Mouse (Mus musculus) stomach, embryonic 15.5 days (tissue): ENCODE measurements around the gene Loxl3. TPM values are rescaled to one million over a fixed set of nuclear protein-coding genes. Genes with fewer than 3 reads are reported as not detected.

Source experiments
- ATAC-seq: fragments of 200-750 bp; cut with Nextera tagmentation; 2 replicates; pipeline ENCODE4 v1.8.0; 2017; ENCODE audit warnings: low read depth, moderate number of reproducible peaks, moderate TSS enrichment; ENCODE audit not compliant: insufficient read depth, low FRiP score
- H3K27ac ChIP-seq: fragments of 300-500 bp; sonication (generic); 2 replicates; pipeline ENCODE4 v1.5.1; 2015; ENCODE audit warnings: mild to moderate bottlenecking, inconsistent platforms
- H3K27me3 ChIP-seq: fragments of 300-500 bp; sonication (generic); replicated peaks from 2 replicates; pipeline ENCODE4 v1.6.1; 2015; ENCODE audit warnings: inconsistent platforms
- H3K36me3 ChIP-seq: fragments of 300-500 bp; sonication (generic); 2 replicates; pipeline ENCODE4 v1.6.1; 2015; ENCODE audit warnings: inconsistent platforms
- H3K4me1 ChIP-seq: fragments of 300-500 bp; sonication (generic); 2 replicates; pipeline ENCODE4 v1.6.1; 2015; ENCODE audit warnings: inconsistent platforms
- H3K4me2 ChIP-seq: fragments of 300-500 bp; sonication (generic); 2 replicates; pipeline ENCODE4 v1.6.1; 2015; ENCODE audit warnings: mild to moderate bottlenecking, inconsistent platforms
- H3K4me3 ChIP-seq: fragments of 300-500 bp; sonication (generic); replicated peaks from 2 replicates; pipeline ENCODE4 v1.5.1; 2015; ENCODE audit warnings: inconsistent platforms
- H3K9ac ChIP-seq: fragments of 300-500 bp; sonication (generic); 2 replicates; pipeline ENCODE4 v1.6.1; 2015; ENCODE audit warnings: inconsistent platforms
- H3K9me3 ChIP-seq: fragments of 300-500 bp; sonication (generic); 2 replicates; pipeline ENCODE4 v1.6.1; 2016; ENCODE audit warnings: inconsistent platforms
- WGBS: fragments of 180-500 bp; shearing (Covaris S2); methylation state at CpG from one replicate; pipeline ENCODE4 v1.1.7; 2015; 5-methylcytosine and 5-hydroxymethylcytosine counted together
- polyA plus RNA-seq: library from polyadenylated mRNA; unstranded; fragments of >200 nt; fragmentation: Nextera tagmentation; extraction: Ambion mirVana; gene quantifications from 2 replicates; pipeline ENCODE4 v1.2.1, GENCODE M21; 2015

Loxl3 gene
- polyA plus RNA-seq, 1 experiment from 2014 or later = 16.2 TPM

- no peak for ATAC-seq
- Histone ChIP-seq H3K4me1 (no peaks in the 10 kb centered on the region), H3K9ac (no peak overlapping the region), H3K27ac (no peak overlapping the region), H3K27me3 (no peaks in the 10 kb centered on the region), H3K4me3 (no peak overlapping the region), H3K4me2 (no peak overlapping the region), H3K9me3 (no peaks in the 10 kb centered on the region), H3K36me3 (no peaks in the 10 kb centered on the region)
- WGBS = 86% methylated on average over 6 of the region's 6 CpGs
Measured at GRCm38 (mm10) chr6:83020121-83020520, 13.9 kb upstream of the Loxl3 start.

- Histone ChIP-seq H3K27ac (no peak overlapping the region), H3K36me3 (no peaks in the 10 kb centered on the region), H3K4me2 (no peak overlapping the region), H3K4me1 (no peaks in the 10 kb centered on the region), H3K27me3 (no peaks in the 10 kb centered on the region), H3K9me3 (no peaks in the 10 kb centered on the region), H3K9ac (no peak overlapping the region), H3K4me3 (no peak overlapping the region)
- 76% methylated on average over 4 of the region's 4 CpGs for WGBS
- ATAC-seq = no peak
Measured at GRCm38 (mm10) chr6:83020836-83021593, 13.0 kb upstream of the Loxl3 start.

- no peaks in the 10 kb centered on the region for H3K9me3 ChIP-seq
Measured at GRCm38 (mm10) chr6:83023008-83023407, 11.0 kb upstream of the Loxl3 start.

GRCm38 (mm10) chr6:83023786-83024185, 10.2 kb upstream of the Loxl3 start:
- ATAC-seq = no peak
- Histone ChIP-seq H3K9ac (no peak overlapping the region), H3K4me2 (no peak overlapping the region), H3K9me3 (no peaks in the 10 kb centered on the region), H3K4me3 (no peak overlapping the region), H3K4me1 (no peaks in the 10 kb centered on the region), H3K36me3 (no peaks in the 10 kb centered on the region), H3K27ac (no peak overlapping the region), H3K27me3 (no peaks in the 10 kb centered on the region)
- 86% methylated on average over 2 of the region's 2 CpGs for WGBS

More at GRCm38 (mm10) chr6:83023008-83023407, 11.0 kb upstream of the Loxl3 start:
- 83% methylated on average over 9 of the region's 9 CpGs for WGBS
- H3K27ac ChIP-seq = no peak overlapping the region
- H3K27me3 ChIP-seq = no peaks in the 10 kb centered on the region
- peak; percentile 79; the same call in 1 of the 2 replicates for ATAC-seq
- no peak overlapping the region for H3K4me3 ChIP-seq
- H3K4me1 ChIP-seq = no peaks in the 10 kb centered on the region
- no peak overlapping the region for H3K9ac ChIP-seq
- no peak overlapping the region for H3K4me2 ChIP-seq
- H3K36me3 ChIP-seq = no peaks in the 10 kb centered on the region

GRCm38 (mm10) chr6:83024421-83024820, 9.6 kb upstream of the Loxl3 start:
- H3K4me3 ChIP-seq = no peak overlapping the region
- H3K4me2 ChIP-seq = no peak overlapping the region
- no peak for ATAC-seq
- no peak overlapping the region for H3K9ac ChIP-seq
- H3K4me1 ChIP-seq = no peaks in the 10 kb centered on the region
- H3K27ac ChIP-seq = no peak overlapping the region
- no peaks in the 10 kb centered on the region for H3K36me3 ChIP-seq
- H3K9me3 ChIP-seq = no peaks in the 10 kb centered on the region
- no peaks in the 10 kb centered on the region for H3K27me3 ChIP-seq
- 59% methylated on average over 4 of the region's 4 CpGs for WGBS

- Histone ChIP-seq H3K36me3 (no peaks in the 10 kb centered on the region), H3K4me3 (no peak overlapping the region), H3K27ac (no peak overlapping the region), H3K27me3 (no peaks in the 10 kb centered on the region), H3K4me2 (no peak overlapping the region), H3K4me1 (no peaks in the 10 kb centered on the region), H3K9me3 (no peaks in the 10 kb centered on the region), H3K9ac (no peak overlapping the region)
- ATAC-seq = no peak
- 92% methylated on average over 4 of the region's 4 CpGs for WGBS
Measured at GRCm38 (mm10) chr6:83025221-83025620, 8.8 kb upstream of the Loxl3 start.

- no peak overlapping the region for H3K27ac ChIP-seq
- 74% methylated on average over 8 of the region's 8 CpGs for WGBS
Measured at GRCm38 (mm10) chr6:83027293-83027692, 6.7 kb upstream of the Loxl3 start.

GRCm38 (mm10) chr6:83027706-83028105, 6.3 kb upstream of the Loxl3 start:
- no peak overlapping the region for H3K27ac ChIP-seq
- no peaks in the 10 kb centered on the region for H3K36me3 ChIP-seq
- peaks cover 7% of the 10 kb centered on the region; the same call in 1 of the 2 replicates for H3K27me3 ChIP-seq
- H3K4me2 ChIP-seq = no peak overlapping the region
- WGBS = 47% methylated on average over 7 of the region's 9 CpGs
- H3K4me1 ChIP-seq = peaks cover 6% of the 10 kb centered on the region
- H3K9me3 ChIP-seq = no peaks in the 10 kb centered on the region
- no peak overlapping the region for H3K4me3 ChIP-seq
- no peak overlapping the region for H3K9ac ChIP-seq
- no peak for ATAC-seq

More at GRCm38 (mm10) chr6:83027293-83027692, 6.7 kb upstream of the Loxl3 start:
- Histone ChIP-seq H3K4me3 (no peak overlapping the region), H3K27me3 (peaks cover 7% of the 10 kb centered on the region; the same call in 1 of the 2 replicates), H3K9ac (no peak overlapping the region), H3K4me2 (no peak overlapping the region), H3K36me3 (no peaks in the 10 kb centered on the region), H3K4me1 (peaks cover 3% of the 10 kb centered on the region), H3K9me3 (no peaks in the 10 kb centered on the region)
- no peak for ATAC-seq

- peaks cover 7% of the 10 kb centered on the region; the same call in 1 of the 2 replicates for H3K27me3 ChIP-seq
- H3K9me3 ChIP-seq = no peaks in the 10 kb centered on the region
- H3K4me2 ChIP-seq = no peak overlapping the region
- ATAC-seq = no peak
- H3K27ac ChIP-seq = no peak overlapping the region
- H3K4me1 ChIP-seq = peaks cover 11% of the 10 kb centered on the region
- H3K4me3 ChIP-seq = no peak overlapping the region
- H3K36me3 ChIP-seq = no peaks in the 10 kb centered on the region
- 47% methylated on average over 10 of the region's 10 CpGs for WGBS
- H3K9ac ChIP-seq = no peak overlapping the region
Measured at GRCm38 (mm10) chr6:83029777-83030176, 4.2 kb upstream of the Loxl3 start.

- 75% methylated on average over 7 of the region's 7 CpGs for WGBS
- Histone ChIP-seq H3K27ac (no peak overlapping the region), H3K4me3 (no peak overlapping the region), H3K9me3 (no peaks in the 10 kb centered on the region), H3K4me1 (peaks cover 23% of the 10 kb centered on the region), H3K27me3 (peaks cover 7% of the 10 kb centered on the region; the same call in 1 of the 2 replicates), H3K4me2 (no peak overlapping the region), H3K9ac (no peak overlapping the region), H3K36me3 (no peaks in the 10 kb centered on the region)
- no peak for ATAC-seq
Measured at GRCm38 (mm10) chr6:83031111-83031510, 2.9 kb upstream of the Loxl3 start.

GRCm38 (mm10) chr6:83031921-83032590, 1.9 kb upstream of the Loxl3 start:
- no peaks in the 10 kb centered on the region for H3K9me3 ChIP-seq
- no peak overlapping the region for H3K9ac ChIP-seq
- H3K36me3 ChIP-seq = no peaks in the 10 kb centered on the region
- WGBS = 43% methylated on average over 18 of the region's 18 CpGs
- peak overlapping the region; percentile 58 for H3K4me3 ChIP-seq
- H3K4me2 ChIP-seq = peak overlapping the region; percentile 71
- peaks cover 7% of the 10 kb centered on the region; the same call in 1 of the 2 replicates for H3K27me3 ChIP-seq
- H3K27ac ChIP-seq = no peak overlapping the region
- peaks cover 23% of the 10 kb centered on the region for H3K4me1 ChIP-seq
- no peak for ATAC-seq

- no peaks in the 10 kb centered on the region for H3K36me3 ChIP-seq
- H3K9me3 ChIP-seq = no peaks in the 10 kb centered on the region
- H3K4me1 ChIP-seq = peaks cover 23% of the 10 kb centered on the region
- H3K27me3 ChIP-seq = peaks cover 7% of the 10 kb centered on the region; the same call in 1 of the 2 replicates
- 0% methylated on average over 31 of the region's 31 CpGs for WGBS
- H3K4me3 ChIP-seq = peak overlapping the region; percentile 58
- H3K27ac ChIP-seq = peak overlapping the region; percentile 87
- peak overlapping the region; percentile 71 for H3K4me2 ChIP-seq
- peak; percentile 41 for ATAC-seq
- peak overlapping the region; percentile 45 for H3K9ac ChIP-seq
Measured at GRCm38 (mm10) chr6:83032769-83033191, 1.2 kb upstream of the Loxl3 start.
